Mouse (Mus musculus): ENCODE results near the gene Zpbp2. TPM values are rescaled to one million over a fixed set of nuclear protein-coding genes. Genes with fewer than 3 reads are reported as not detected.
A peak's percentile ranks its signal among the peaks of the same experiment; 100 is the strongest.

The Zpbp2 gene
- polyA plus RNA-seq (2012; rRNA removed) = 1.4 and 2.5 TPM in 2 replicates

GRCm38 (mm10) chr11:98550975-98551828 lies at the start of gene Zpbp2:
Zpbp2 (plus strand) TSS chr11:98551097.
- DNase-seq (ENCODE audit: low spot score) = peak; percentile 87

DNA sequence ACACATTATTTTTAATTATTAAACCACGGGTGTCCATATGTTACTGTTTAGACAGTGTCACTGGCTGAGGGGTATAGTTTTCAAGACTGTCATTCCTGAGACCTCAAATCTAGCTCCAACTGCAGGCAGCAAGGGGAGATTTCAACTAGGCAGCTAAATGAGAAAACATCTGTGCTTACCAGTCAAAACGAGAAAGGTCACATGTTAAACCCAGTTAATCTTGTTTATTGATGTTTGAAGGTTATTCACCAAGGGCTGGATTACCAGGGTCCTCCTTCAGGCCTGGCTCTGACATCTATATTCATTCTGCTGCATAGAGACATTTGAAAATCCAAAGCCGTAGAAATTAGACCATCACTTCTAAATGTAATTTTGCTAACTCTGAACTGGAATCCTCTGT lies 46.0 kb upstream of the Zpbp2 start:
- no peak for DNase-seq (ENCODE audit: low spot score)

- no peak for DNase-seq (ENCODE audit: low spot score)
These were observed 41.5 kb upstream of the Zpbp2 start for GRCm38 (mm10) chr11:98509434-98509833.

- DNase-seq (ENCODE audit: low spot score) = no peak
These were observed 40.8 kb upstream of the Zpbp2 start for GRCm38 (mm10) chr11:98510125-98510524.

DNA sequence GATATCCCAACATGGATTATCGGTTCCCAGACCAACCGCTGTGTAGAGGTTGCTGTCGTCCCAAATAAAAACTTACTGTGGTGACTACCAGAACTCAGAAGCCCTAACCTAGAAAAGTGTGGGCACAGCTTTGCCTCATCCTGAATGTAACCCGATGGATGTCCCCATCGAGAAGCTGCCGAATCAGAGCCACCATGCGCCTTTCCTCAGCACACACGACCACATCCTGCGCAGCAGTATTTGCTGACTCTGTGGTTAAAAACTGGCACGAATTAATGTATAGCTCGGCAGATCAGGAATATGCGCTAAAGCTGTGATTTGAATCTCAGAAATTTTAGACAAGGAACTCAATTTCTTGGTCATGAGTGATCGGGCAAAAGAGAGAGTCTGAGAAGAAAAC lies 38.0 kb upstream of the Zpbp2 start:
- no peak for DNase-seq (ENCODE audit: low spot score)

GRCm38 (mm10) chr11:98513356-98513936 lies 37.5 kb upstream of the Zpbp2 start:
- no peak for DNase-seq (ENCODE audit: low spot score)

GRCm38 (mm10) chr11:98520468-98520867 lies 30.4 kb upstream of the Zpbp2 start:
- no peak for DNase-seq (ENCODE audit: low spot score)

- no peak for DNase-seq (ENCODE audit: low spot score)
These were observed 25.8 kb upstream of the Zpbp2 start for GRCm38 (mm10) chr11:98525140-98525539.

DNA sequence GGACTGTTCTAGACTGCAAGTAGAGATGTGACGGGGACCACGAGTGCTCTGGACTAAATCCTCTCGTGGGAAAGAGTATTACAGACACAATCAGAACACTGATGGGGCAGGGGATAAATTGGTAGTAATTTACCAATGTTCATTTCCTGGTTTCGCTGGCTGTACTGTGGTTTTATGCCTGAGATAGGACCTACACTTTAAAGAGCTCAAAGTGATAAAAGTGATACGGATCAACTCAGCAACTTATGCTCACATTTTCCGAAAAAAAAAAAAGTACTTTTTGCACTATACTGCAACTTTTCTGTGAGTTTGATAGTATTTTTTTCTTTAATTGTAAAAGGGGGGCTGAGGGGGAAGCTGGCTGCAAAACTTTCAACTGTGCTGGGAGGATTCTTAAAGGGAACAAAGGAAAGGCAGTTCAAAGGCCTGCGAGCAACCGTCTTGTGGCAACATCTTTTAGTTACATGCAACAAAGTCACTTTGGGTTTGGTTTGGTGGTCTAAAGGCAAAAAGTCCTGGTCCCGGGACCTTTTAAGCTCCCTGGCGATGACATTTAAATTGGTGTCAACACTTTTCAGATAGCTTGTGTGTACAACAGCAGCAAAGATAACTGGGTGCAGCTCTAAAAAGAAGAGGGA lies 24.0 kb upstream of the Zpbp2 start:
- no peak for DNase-seq (ENCODE audit: low spot score)

DNA sequence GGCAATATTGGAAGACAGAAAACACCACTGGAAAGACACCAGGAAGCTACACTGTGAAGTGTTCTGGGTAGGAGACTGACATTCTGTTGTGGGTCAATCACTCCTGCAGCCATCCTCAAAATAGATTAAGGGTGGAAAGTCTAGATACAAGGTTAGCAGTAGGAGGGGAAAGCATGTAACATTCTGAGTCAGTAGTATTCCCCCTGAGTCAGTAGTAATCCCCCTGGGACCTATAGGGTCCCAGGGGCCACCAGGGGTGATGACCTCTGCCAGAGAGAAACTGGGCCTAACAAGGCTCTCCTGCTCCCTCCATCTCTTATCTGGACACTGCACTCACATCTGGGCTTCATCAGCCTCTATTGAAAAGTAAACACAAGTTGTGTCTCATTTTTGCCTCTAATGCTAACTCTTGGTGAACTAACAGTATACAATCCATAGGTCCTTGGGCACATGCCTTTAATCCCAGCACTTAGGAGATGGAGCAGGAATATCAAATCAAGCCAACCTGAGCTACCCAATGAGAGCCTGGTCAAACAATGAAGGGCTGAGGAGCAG lies 13.3 kb upstream of the Zpbp2 start:
- no peak for DNase-seq (ENCODE audit: low spot score)

GRCm38 (mm10) chr11:98540319-98540718 lies 10.6 kb upstream of the Zpbp2 start:
- no peak for DNase-seq (ENCODE audit: low spot score)

GRCm38 (mm10) chr11:98542553-98542952 lies 8.3 kb upstream of the Zpbp2 start:
- DNase-seq (ENCODE audit: low spot score) = no peak

GRCm38 (mm10) chr11:98543414-98543813 lies 7.5 kb upstream of the Zpbp2 start:
- no peak for DNase-seq (ENCODE audit: low spot score)

DNA sequence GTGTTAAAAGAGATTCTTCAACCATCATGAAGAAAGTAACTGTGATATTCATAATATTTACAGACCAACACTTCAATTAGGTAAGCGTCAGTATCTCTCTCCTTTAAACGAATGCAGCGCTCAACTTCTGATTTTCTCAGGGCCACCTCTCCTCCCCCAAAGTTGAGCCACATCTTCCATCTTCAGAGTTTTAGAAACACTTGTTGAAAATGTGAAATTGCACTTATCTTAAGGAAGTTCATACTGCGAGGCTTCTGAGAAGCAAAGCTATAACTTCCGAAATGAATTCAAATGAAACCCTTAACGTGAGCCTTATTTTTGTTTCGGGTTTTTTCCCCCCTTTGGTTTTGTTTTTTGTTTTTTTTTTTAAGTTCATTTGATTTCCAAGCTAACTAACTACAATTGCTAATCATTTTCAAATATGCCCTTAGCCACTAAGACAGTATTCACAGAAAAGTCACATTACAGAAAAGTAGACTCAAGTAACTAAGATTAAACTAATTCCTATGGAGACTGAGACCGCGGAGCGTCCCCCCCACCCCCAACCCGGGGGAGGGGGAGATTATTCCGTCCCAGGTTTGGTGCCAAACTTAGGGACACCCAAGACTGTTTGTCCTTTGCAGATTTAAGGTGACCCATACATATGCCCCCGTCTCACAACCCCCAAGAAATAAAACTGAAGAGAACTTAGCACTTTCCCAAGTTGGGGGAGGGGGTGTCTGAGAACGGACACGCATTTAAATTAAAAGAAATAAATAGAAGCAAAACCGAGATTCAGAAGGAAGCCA lies 5.8 kb upstream of the Zpbp2 start:
- no peak for DNase-seq (ENCODE audit: low spot score)

- DNase-seq (ENCODE audit: low spot score) = peak; percentile 51
These were observed 5.1 kb upstream of the Zpbp2 start, which contains the start of gene Ikzf3 for GRCm38 (mm10) chr11:98545711-98546231. Ikzf3 (minus strand) TSS chr11:98546031.

DNA sequence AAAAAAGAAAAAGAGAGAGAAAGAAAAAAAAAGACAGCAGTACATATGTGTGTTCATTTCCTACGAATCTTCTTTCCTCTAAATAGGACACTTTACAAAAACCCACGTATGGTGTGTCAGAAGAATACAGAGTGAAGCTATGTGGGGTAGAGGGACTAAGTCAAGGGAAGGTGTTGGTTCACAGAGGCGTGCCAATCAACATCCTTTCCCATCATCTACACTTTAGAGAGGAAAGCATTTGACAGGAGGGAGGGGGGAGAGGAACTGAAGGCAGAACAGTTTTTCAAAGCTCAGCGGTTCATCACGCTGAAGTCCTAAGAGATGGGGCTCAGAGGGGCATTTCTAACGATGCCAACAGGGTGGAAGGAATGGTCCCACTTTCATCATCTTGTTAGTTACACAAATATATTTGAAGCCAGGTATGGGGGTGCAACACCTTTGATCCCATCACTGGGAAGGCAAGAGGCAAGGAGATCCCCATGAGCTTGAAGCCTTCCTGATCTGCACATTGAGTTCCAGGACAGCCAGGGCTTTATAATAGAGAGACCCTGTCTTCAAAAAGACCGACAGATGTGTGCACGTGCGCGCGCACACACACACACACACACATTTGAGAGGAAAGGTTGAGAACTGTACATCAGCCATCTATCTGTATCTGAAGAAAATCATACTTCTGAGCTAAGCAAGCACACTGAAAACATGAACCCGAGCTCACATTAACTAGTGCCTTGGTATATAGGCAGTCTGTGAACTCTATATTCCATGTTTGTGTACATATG lies 4.2 kb upstream of the Zpbp2 start:
- DNase-seq (ENCODE audit: low spot score) = no peak

GRCm38 (mm10) chr11:98547308-98547693 lies 3.6 kb upstream of the Zpbp2 start:
- DNase-seq (ENCODE audit: low spot score) = no peak

DNA sequence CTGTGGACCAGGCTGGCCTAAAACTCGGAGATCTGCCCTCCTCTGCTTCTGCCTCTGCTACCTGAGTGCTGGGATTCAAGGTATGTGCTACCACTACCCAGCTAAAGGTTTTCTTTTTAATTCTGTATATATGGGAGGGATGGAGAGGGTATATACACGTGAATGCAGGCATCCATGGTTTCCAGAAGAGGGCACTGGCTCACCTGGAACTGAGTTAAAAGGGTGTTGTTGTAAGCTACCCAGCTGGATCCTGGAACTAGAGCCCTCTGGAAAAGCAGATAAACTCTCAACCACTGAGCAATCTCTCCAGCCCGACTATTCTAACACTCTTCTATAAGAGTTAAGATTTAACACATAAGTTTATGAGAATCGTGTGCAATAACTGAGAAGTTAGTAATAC lies 1.5 kb upstream of the Zpbp2 start:
- no peak for DNase-seq (ENCODE audit: low spot score)

GRCm38 (mm10) chr11:98550311-98550974 lies 454 bp upstream of the Zpbp2 start:
- DNase-seq (ENCODE audit: low spot score) = no peak

GRCm38 (mm10) chr11:98553966-98554365 lies 3.1 kb downstream of the Zpbp2 start:
- no peak for DNase-seq (ENCODE audit: low spot score)

Measured in urinary bladder, adult 2 months (tissue).